Mouse (Mus musculus): ENCODE data around the gene Mesp1. TPM values are rescaled to one million over a fixed set of nuclear protein-coding genes. Genes with fewer than 3 reads are reported as not detected.

Mesp1 gene
- polyA plus RNA-seq, 1 experiment = 0.02 TPM

DNA sequence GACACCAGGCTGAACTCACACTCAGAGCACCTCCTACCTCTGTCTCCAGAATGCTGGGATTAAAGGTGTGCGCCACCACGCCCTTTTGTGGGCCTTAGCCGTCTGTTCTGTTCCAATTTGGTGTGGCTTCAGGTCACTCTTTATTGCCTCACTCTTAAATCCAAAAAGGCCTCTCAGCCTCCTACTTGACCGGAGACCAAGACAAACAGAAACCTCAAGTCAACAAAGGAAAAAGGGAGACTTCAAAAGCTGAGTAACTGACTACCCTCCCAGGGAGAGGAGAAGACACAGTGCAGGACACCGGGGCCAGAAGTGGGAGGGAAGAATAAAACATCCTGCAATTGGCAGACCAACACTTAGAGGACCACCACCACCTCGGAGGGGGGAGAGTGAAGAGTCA is 37.6 kb upstream of the Mesp1 start:
- Histone ChIP-seq H3K4me3 (ENCODE audit: insufficient read depth, poor library complexity, severe bottlenecking) (no peak overlapping the region), H3K27me3 (ENCODE audit: control insufficient read depth, insufficient read depth, insufficient read length) (no peaks in the 10 kb centered on the region), H3K36me3 (ENCODE audit: control insufficient read depth, insufficient read depth) (peaks cover 6% of the 10 kb centered on the region), H3ac (ENCODE audit: control insufficient read depth, insufficient read length, low read depth) (no peak overlapping the region), H3K79me3 (ENCODE audit: low read depth) (no peaks in the 10 kb centered on the region), H3K79me2 (ENCODE audit: control insufficient read depth, insufficient read depth) (no peaks in the 10 kb centered on the region)
- TF ChIP-seq FOSL1 (IDR thresholded peaks at IDR 0.05; ENCODE audit: insufficient read depth, low read length, poor library complexity, severe bottlenecking) (no peak), CTCF (IDR thresholded peaks at IDR 0.05; ENCODE audit: control insufficient read depth, insufficient read depth, insufficient read length) (no peak), MAX (IDR thresholded peaks at IDR 0.05) (no peak), MYOD1 (IDR thresholded peaks at IDR 0.05; ENCODE audit: control insufficient read depth, insufficient read length, low read depth) (no peak), USF1 (IDR thresholded peaks at IDR 0.05; ENCODE audit: low read depth) (no peak), CEBPB (IDR thresholded peaks at IDR 0.05; ENCODE audit: low read depth) (no peak), MYOG (IDR thresholded peaks at IDR 0.05; ENCODE audit: control insufficient read depth, extremely low read depth, insufficient read length) (no peak)

DNA sequence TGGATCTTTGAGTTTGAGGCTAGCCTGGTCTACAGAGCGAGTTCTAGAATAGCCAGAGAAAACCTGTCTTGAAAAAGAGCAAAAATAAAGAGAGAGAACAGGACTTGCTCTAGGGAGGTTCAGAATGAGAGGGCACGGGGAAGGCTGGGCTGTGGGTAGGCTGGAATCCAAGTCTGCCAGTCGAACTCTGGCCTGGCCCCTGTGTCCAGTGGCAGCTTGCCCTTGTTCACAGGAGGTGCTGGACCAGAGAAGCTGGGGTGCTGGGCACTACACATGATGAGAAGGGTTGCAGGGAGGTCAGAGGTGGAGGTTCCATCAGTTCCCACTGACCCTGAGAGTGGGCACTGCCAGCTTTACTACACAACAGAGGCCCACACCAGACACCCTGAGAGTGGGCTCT is 34.8 kb upstream of the Mesp1 start:
- Histone ChIP-seq H3K79me3 (ENCODE audit: low read depth) (no peaks in the 10 kb centered on the region), H3K4me3 (ENCODE audit: insufficient read depth, poor library complexity, severe bottlenecking) (no peak overlapping the region), H3K36me3 (ENCODE audit: control insufficient read depth, insufficient read depth) (peaks cover 9% of the 10 kb centered on the region), H3K27me3 (ENCODE audit: control insufficient read depth, insufficient read depth, insufficient read length) (no peaks in the 10 kb centered on the region), H3K79me2 (ENCODE audit: control insufficient read depth, insufficient read depth) (no peaks in the 10 kb centered on the region), H3ac (ENCODE audit: control insufficient read depth, insufficient read length, low read depth) (no peak overlapping the region)
- TF ChIP-seq MYOD1 (IDR thresholded peaks at IDR 0.05; ENCODE audit: control insufficient read depth, insufficient read length, low read depth) (no peak), CEBPB (IDR thresholded peaks at IDR 0.05; ENCODE audit: low read depth) (no peak), USF1 (IDR thresholded peaks at IDR 0.05; ENCODE audit: low read depth) (no peak), FOSL1 (IDR thresholded peaks at IDR 0.05; ENCODE audit: insufficient read depth, low read length, poor library complexity, severe bottlenecking) (no peak), MYOG (IDR thresholded peaks at IDR 0.05; ENCODE audit: control insufficient read depth, extremely low read depth, insufficient read length) (no peak), CTCF (IDR thresholded peaks at IDR 0.05; ENCODE audit: control insufficient read depth, insufficient read depth, insufficient read length) (no peak), MAX (IDR thresholded peaks at IDR 0.05) (no peak)

DNA sequence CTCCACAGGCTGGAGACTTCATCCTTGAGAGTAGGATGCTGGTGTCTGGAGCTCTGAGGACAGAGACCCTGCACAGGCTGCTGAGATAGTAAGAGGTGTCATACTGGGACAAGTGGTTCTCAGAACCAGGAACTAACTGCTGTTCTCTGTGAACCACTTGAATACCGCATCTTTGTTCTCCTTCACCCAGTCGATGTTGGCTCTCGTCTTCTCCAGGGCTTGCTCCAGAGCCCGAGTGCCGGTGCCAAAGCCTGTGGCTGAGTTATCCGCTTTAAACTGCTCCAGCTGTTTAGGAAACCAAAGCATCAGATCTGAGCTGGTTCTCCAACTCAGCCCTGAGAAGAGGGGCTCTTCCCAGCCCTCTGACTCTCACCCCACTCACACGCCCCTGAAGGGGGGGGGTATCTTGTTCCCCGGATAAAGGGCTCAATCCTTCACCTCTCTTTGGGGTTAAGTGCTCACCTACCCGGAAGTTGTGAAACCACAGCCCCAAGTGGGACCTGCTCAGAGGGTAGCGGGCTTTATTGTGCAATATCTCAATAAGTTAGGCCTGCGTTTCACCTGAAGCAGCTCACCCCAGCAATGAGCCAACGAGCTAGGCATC is 28.6 kb upstream of the Mesp1 start:
- Histone ChIP-seq H3K36me3 (ENCODE audit: control insufficient read depth, insufficient read depth) (peaks cover 9% of the 10 kb centered on the region), H3K79me3 (ENCODE audit: low read depth) (no peaks in the 10 kb centered on the region)
- TF ChIP-seq MAX (IDR thresholded peaks at IDR 0.05) (no peak), MYOG (IDR thresholded peaks at IDR 0.05; ENCODE audit: control insufficient read depth, extremely low read depth, insufficient read length) (no peak), CTCF (IDR thresholded peaks at IDR 0.05; ENCODE audit: control insufficient read depth, insufficient read depth, insufficient read length) (no peak), MYOD1 (IDR thresholded peaks at IDR 0.05; ENCODE audit: control insufficient read depth, insufficient read length, low read depth) (no peak), USF1 (IDR thresholded peaks at IDR 0.05; ENCODE audit: low read depth) (no peak), CEBPB (IDR thresholded peaks at IDR 0.05; ENCODE audit: low read depth) (no peak), FOSL1 (IDR thresholded peaks at IDR 0.05; ENCODE audit: insufficient read depth, low read length, poor library complexity, severe bottlenecking) (no peak)

GRCm38 (mm10) chr7:79819996-79820395 is 26.4 kb upstream of the Mesp1 start:
- H3ac ChIP-seq (ENCODE audit: control insufficient read depth, insufficient read length, low read depth) = no peak overlapping the region
- H3K79me2 ChIP-seq (ENCODE audit: control insufficient read depth, insufficient read depth) = no peaks in the 10 kb centered on the region
- H3K4me3 ChIP-seq (ENCODE audit: insufficient read depth, poor library complexity, severe bottlenecking) = no peak overlapping the region
- H3K27me3 ChIP-seq (ENCODE audit: control insufficient read depth, insufficient read depth, insufficient read length) = no peaks in the 10 kb centered on the region
- peaks cover 4% of the 10 kb centered on the region for H3K36me3 ChIP-seq (ENCODE audit: control insufficient read depth, insufficient read depth)
- TF ChIP-seq FOSL1 (IDR thresholded peaks at IDR 0.05; ENCODE audit: insufficient read depth, low read length, poor library complexity, severe bottlenecking) = no peak
- no peak for TF ChIP-seq USF1 (IDR thresholded peaks at IDR 0.05; ENCODE audit: low read depth)
- no peak for TF ChIP-seq MYOG (IDR thresholded peaks at IDR 0.05; ENCODE audit: control insufficient read depth, extremely low read depth, insufficient read length)
- no peak for TF ChIP-seq MYOD1 (IDR thresholded peaks at IDR 0.05; ENCODE audit: control insufficient read depth, insufficient read length, low read depth)
- TF ChIP-seq CEBPB (IDR thresholded peaks at IDR 0.05; ENCODE audit: low read depth) = no peak
- no peak for TF ChIP-seq CTCF (IDR thresholded peaks at IDR 0.05; ENCODE audit: control insufficient read depth, insufficient read depth, insufficient read length)
- no peak for TF ChIP-seq MAX (IDR thresholded peaks at IDR 0.05)
- H3K79me3 ChIP-seq (ENCODE audit: low read depth) = no peaks in the 10 kb centered on the region

More for the DNA sequence above, 28.6 kb upstream of the Mesp1 start:
- H3K79me2 ChIP-seq (ENCODE audit: control insufficient read depth, insufficient read depth) = no peaks in the 10 kb centered on the region
- no peaks in the 10 kb centered on the region for H3K27me3 ChIP-seq (ENCODE audit: control insufficient read depth, insufficient read depth, insufficient read length)
- H3K4me3 ChIP-seq (ENCODE audit: insufficient read depth, poor library complexity, severe bottlenecking) = no peak overlapping the region
- H3ac ChIP-seq (ENCODE audit: control insufficient read depth, insufficient read length, low read depth) = no peak overlapping the region

- no peak overlapping the region for H3ac ChIP-seq (ENCODE audit: control insufficient read depth, insufficient read length, low read depth)
- peaks cover 4% of the 10 kb centered on the region for H3K36me3 ChIP-seq (ENCODE audit: control insufficient read depth, insufficient read depth)
- TF ChIP-seq CTCF (IDR thresholded peaks at IDR 0.05; ENCODE audit: control insufficient read depth, insufficient read depth, insufficient read length) (no peak), USF1 (IDR thresholded peaks at IDR 0.05; ENCODE audit: low read depth) (no peak), MYOD1 (IDR thresholded peaks at IDR 0.05; ENCODE audit: control insufficient read depth, insufficient read length, low read depth) (no peak), CEBPB (IDR thresholded peaks at IDR 0.05; ENCODE audit: low read depth) (no peak), MAX (IDR thresholded peaks at IDR 0.05) (no peak)
- no peaks in the 10 kb centered on the region for H3K27me3 ChIP-seq (ENCODE audit: control insufficient read depth, insufficient read depth, insufficient read length)
- no peaks in the 10 kb centered on the region for H3K79me2 ChIP-seq (ENCODE audit: control insufficient read depth, insufficient read depth)
- no peaks in the 10 kb centered on the region for H3K79me3 ChIP-seq (ENCODE audit: low read depth)
- H3K4me3 ChIP-seq (ENCODE audit: insufficient read depth, poor library complexity, severe bottlenecking) = no peak overlapping the region
Observed at GRCm38 (mm10) chr7:79819515-79819914, 25.9 kb upstream of the Mesp1 start.

- no peaks in the 10 kb centered on the region for H3K79me2 ChIP-seq (ENCODE audit: control insufficient read depth, insufficient read depth)
- peaks cover 4% of the 10 kb centered on the region for H3K36me3 ChIP-seq (ENCODE audit: control insufficient read depth, insufficient read depth)
- H3K79me3 ChIP-seq (ENCODE audit: low read depth) = no peaks in the 10 kb centered on the region
- no peaks in the 10 kb centered on the region for H3K27me3 ChIP-seq (ENCODE audit: control insufficient read depth, insufficient read depth, insufficient read length)
- no peak overlapping the region for H3ac ChIP-seq (ENCODE audit: control insufficient read depth, insufficient read length, low read depth)
- no peak for TF ChIP-seq MYOG (IDR thresholded peaks at IDR 0.05; ENCODE audit: control insufficient read depth, extremely low read depth, insufficient read length)
- TF ChIP-seq FOSL1 (IDR thresholded peaks at IDR 0.05; ENCODE audit: insufficient read depth, low read length, poor library complexity, severe bottlenecking) = no peak
- no peak for TF ChIP-seq CEBPB (IDR thresholded peaks at IDR 0.05; ENCODE audit: low read depth)
- no peak for TF ChIP-seq CTCF (IDR thresholded peaks at IDR 0.05; ENCODE audit: control insufficient read depth, insufficient read depth, insufficient read length)
- TF ChIP-seq MYOD1 (IDR thresholded peaks at IDR 0.05; ENCODE audit: control insufficient read depth, insufficient read length, low read depth) = no peak
- no peak for TF ChIP-seq MAX (IDR thresholded peaks at IDR 0.05)
- TF ChIP-seq USF1 (IDR thresholded peaks at IDR 0.05; ENCODE audit: low read depth) = no peak
- H3K4me3 ChIP-seq (ENCODE audit: insufficient read depth, poor library complexity, severe bottlenecking) = no peak overlapping the region
Observed at GRCm38 (mm10) chr7:79818321-79818720, 24.7 kb upstream of the Mesp1 start.

Measured in C2C12 (cell line).